Mouse (Mus musculus) frontal cortex, adult (tissue): ENCODE measurements around the gene Ankrd13b.

Experiments
- ATAC-seq: cut with Nextera tagmentation; 2 replicates; pipeline ENCODE4 v1.9.2; 2017; ENCODE audit warnings: mild to moderate bottlenecking, moderate library complexity, mixed read lengths; ENCODE audit not compliant: low TSS enrichment

Gene Ankrd13b

DNA sequence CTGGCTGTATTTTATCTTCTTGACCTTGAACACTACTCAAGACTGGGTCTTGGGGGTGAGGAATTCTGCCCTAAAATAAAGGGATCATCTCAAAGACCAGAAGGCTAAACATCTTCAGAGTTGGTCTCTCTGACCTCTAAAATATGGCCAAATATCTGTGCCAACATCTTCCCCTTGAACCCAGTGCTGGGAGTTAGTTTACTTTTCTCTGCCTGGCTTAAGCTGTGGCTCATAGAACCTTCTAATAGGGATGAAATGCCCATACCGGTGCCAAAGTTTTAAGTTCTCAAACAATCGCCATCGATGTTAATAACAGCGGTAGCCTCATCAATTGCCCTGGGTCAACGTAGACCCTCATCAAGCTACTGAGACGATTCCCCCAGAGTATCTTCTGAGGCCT, 27.6 kb downstream of the Ankrd13b start:
- no peak for ATAC-seq

DNA sequence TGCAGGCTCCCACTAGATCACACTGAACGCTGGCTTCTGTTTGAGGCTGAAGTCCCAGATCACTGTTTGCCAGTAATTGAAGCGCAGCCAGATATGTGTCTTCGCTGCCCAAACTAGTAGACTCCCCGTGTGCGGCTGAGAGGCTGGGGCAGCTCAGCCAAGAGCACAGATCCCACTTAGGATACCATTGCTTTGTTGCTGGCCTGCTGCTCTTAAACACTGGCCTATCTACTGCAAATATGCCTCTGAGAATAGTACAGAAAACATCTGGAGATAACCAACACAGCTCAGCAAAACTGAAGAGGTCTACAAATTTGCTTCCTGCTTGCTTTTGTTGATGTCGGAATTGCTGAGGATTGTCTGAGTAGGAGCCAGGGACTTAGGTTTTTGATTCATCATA, 32.6 kb downstream of the Ankrd13b start:
- ATAC-seq: no peak

DNA sequence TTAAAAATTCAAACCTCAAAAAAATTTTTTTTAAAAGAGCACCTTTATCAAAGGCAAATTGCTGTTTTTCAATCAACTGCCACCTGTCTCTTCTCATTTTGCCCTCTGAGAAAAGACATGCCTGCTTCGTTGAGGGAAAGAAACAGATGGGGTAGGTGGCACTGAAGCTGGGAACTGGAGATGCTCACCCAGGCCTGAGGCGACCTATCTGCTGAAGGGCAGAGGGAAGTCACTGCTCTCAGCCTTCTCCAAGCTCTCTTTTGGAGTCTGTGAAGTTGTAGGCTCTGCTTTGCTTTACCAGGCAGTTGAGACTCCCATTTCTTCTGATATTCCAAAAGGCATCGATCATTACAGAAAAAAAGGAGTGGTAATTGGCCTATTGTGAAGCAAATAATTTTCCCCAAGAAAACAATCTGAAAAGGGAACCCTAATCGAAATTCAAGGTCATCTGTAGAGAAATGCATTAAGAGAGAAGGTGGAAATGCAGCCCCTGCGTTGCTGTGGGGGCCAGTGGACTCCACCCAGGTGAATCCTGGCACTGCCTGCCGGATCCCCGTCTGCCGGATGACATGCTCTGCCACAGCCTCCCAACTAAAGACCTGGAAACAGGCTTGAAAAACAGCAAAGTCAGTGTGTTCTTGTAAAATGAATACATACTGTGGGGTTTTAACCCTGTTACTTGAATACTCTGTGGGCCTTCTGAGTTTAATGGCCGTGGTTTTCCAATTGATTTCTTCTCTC, 33.5 kb downstream of the Ankrd13b start:
- ATAC-seq: no peak

DNA sequence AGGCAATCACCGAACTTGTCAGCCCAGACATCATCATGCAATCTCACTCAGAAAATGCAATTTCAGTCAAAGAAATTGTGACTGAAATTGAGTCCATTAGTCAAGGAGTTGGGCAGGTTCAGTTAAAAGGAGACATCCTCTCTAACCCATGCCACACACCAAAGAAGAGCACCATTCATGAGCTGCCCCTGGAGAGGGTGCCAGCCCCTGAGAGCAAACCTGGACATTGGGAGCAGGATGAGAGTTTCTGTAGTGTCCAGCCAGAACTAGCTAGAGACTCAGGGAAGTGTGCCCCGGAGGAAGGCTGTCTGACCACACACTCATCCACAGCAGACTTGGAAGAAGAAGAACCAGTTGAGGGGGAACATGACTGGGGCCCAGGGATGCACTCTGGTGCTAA, 36.1 kb downstream of the Ankrd13b start:
- ATAC-seq: no peak

DNA sequence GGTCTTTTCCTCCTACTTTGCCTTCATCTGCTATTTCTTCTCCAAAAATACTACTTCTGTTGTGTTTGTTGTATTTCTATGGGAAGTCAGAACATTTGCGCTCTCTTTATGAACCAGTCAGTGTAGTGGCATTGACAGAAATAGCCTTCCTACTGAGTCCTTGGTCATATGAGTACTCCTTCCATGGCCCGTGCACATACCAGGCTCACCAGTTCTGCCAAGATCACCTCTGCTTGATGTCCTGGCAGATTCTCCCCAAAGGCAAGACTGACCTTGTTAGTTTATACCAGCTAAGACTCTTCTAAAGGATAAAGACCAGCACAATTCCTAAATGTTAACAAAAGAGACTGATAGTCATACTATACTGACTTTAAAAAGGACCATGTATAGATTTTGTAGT, 37.8 kb downstream of the Ankrd13b start:
- no peak for ATAC-seq

DNA sequence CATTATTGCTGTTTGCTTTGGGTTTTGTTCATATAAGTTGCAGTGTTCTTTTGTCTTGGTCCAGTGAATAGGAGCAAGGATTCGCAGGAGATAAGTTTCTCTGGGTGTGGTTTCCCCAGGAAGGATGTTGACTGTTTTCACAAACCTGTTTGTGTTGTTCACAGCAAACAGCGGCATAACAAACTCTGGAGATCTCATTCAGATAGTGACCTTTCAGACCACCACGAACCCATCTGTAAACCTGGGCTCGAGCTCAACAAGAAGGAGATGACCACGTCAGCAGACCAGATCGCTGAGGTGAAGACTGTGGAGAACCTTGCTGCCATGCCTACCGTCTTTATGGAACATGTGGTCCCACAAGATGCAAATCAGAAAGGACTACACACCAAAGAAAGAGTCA, 40.3 kb downstream of the Ankrd13b start:
- no peak for ATAC-seq

DNA sequence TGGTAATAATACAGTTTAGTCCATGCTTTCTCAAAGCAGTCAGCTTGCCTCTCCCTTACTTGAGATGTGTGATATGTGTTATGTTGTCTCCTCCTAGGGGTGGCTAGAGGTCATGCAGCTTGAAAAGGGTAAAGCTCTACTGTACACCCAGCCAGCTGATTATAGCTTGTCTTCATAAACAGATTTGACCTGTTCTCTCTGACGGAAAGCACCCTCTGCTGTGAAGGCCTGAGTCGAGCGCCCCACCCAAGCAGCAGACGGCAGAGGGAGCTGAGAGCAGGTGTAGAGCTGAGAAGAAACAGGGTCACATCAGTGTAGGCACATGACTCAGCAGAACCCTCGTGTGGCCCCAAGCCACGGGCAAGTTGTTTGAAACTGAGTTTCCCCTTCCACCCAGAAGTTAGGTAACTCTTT, 42.8 kb downstream of the Ankrd13b start:
- peak; percentile 79 for ATAC-seq

DNA sequence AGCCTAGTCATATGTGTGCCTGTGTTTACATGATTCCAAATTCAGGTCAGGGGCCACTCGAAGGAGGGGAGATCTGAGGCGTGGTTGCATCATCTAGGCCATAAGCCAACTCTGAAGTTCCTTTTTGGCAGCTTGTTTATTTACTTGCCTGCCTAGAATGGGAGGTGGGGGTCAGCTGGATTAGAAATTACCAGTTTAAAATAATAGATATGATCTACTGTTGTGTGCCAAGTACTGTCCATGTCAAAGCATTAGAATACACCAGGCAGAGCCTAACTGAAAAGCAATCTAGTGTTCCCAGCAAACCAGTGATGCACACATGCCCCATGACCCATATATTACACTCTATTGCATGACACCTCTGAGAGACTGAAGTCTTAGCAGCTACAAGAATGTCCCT, 44.5 kb downstream of the Ankrd13b start:
- no peak for ATAC-seq

DNA sequence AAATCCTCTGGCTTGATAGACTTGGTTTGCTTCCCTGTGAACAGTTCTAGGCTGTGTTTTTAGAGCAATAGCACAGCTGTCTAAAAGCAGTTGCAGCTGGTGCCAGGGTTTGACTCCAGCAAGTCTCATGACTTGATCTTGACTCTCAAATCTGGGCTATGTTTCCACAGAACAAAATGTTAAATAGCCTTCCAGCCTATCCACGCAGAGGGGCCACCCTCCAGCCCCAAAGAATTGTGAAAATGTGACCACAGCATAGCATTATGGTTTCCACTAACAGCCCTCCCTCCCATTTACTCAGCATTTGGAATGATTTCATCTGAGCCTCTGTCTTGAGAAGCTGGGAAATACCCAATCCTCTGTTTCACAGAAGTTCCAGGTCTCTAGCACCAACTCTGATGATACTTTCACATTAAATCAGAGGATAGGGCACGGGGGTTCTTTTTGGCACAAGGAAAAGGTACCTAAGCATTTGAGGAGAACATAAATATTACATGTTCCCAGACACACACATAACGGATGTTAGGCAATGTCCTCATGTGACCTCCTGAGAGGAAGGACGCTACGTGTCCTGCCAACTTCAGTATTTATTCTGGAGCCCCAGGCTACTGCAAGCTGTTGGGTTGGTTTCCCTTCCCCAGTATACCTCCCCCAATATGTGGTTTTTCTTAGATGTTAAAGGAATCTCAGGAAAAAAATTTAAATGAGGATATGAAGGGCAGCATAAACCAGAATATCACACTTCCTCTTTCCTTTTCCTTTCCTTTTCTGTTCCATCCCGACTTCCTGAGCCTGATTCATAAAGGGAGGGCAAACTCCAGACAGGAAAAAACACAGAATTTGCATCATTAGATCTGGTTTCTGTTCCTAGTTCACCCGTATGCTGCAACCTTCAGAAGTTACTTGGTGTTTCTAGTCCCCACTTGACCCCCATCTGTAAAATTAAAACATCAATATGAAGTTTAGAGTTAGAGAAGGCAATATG, 47.0 kb downstream of the Ankrd13b start:
- ATAC-seq: peak; percentile 48; the same call in 1 of the 2 replicates

DNA sequence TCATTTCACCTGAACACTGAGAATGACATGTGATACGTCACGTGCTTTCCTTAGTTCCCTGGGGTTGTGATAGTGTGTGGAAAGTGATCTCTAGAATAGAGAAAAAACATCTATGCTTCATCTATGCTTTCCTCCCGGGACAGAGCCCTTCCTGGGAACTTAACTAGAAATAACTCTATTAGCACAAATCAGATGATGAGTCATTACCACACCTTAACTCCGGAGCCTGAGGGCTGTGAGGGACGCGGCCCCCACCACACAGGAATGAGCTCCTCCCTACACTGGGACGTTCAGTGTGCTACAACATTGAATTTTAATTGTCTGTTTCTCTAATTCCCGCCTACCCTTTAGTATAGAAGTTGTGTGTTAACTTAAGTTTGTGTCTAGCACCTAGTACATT, 48.5 kb downstream of the Ankrd13b start:
- no peak for ATAC-seq

DNA sequence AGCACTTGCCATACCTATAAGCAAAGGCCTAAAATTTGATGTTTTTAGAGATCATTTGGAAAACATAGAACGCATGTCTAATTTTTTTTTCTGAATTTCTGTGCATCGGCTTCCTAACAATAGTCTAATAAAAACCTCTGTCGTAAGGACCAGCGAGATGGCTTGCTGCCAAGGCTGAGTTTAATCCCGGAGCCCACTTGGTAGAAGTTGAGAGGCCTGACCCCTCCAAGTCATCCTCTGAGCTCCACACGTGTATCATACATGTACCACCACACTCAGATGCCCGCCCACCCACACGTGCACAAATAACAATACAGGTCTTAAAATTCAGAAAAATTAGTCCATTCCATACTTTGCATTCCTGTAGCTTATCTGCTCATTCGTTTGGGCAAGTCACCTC, 49.4 kb downstream of the Ankrd13b start:
- ATAC-seq: no peak

DNA sequence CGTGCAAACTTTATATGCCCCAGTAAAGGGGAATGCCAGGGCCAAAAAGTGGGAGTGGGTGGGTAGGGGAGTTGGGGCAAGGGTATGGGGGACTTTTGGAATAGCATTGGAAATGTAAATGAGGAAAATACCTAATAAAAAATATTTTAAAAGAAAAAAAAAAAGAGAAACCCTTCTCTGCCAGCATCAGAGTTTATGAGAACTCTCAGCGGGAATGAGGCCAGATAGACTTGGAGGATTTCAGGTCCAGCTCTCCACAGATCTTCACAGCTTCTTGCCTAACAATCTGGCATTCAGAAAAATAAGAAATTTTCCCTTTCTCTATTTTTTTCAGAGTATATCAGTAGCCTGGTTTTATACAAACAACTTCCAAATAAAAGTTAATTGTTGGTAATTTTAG, 52.5 kb downstream of the Ankrd13b start:
- no peak for ATAC-seq

DNA sequence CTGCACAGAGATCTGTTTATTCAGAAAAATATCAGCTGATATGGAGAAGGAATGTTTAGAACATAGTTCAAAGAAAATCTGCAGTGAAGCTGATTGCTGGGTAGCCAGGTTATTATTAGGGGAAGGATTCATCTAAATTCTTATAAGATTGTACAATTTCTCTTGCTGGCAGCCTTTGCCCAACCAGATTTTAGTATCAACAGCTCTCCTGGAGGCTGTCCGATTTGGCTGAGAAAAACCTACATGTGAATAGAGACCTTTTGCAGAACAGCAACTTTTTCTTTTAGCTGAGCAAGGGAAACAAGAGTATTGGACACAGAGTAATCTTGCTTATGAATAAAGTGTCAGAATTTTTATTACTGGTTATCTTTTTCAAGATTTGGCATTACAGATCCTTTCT, 61.0 kb downstream of the Ankrd13b start:
- ATAC-seq: no peak

DNA sequence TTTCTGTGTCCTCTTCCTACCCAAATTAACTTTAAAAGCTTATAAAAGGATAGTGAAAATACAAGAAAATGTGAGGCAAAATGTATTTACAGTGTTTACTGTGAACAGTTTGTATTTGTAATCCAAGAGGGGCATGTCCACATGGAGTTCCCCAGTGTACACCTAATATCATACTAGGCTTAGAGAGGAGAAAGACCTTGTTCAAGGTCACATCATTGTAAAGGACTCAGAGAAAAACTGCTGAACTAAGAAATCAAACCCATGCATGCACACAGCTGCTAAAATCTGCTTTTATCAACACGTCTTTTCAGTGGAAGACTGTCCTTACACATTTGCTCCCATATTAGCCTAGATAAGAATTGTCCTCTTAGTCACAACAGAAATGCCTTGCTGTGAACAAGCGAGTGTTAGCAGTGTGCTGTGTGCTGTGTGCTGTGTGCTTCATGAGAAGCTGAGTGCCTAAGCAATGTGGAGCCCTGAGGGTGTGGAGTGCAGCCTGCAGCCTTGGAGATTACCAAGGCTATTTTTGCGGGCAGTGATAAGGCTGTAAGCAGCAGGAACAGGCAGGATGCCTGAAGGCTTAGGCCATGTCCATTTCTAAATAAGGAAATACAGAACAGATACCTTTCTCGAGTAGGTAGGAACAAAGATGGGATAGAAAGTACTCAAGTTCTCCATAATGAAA, 66.2 kb downstream of the Ankrd13b start:
- ATAC-seq: no peak
